In genomic region chr17:63321290-63321689, GRCm38 (mm10) we compare ENCODE assay signal across 12 mouse cellular contexts.
DNase-seq lines count a peak whose midpoint lies in the region; ATAC-seq and TF ChIP-seq lines count a peak whose summit lies in the region.
"Had no signal": no experiment of that assay in that cellular context is flagged by ENCODE, and none has a peak within 500 bp of the region (broad histone marks: within the 10 kb centered on the region; RNA-seq: fewer than 3 reads in every experiment).

No protein-coding gene starts in this region.

- H3K27ac ChIP-seq in liver, embryonic 11.5 days (ENCODE audit: low read depth, low read length) = no peak overlapping the region
- H3K27ac ChIP-seq in embryonic facial prominence, embryonic 10.5 days (replicated peaks) = peak overlapping the region; percentile 40; the same call in 1 of the 2 replicates
- H3K27ac ChIP-seq in liver, embryonic 12.5 days = peak overlapping the region; percentile 64
- H3K27ac ChIP-seq in midbrain, embryonic 14.5 days (replicated peaks; ENCODE audit: low read depth, low read length) = 0 out of 2 replicates have a peak overlapping the region, but pooled peaks have one; percentile 32
- no peak overlapping the region for H3K27ac ChIP-seq in kidney, adult 2 months (ENCODE audit: insufficient read depth, low read depth, low read length)
- H3K27ac ChIP-seq in heart, embryonic 10.5 days = no peak overlapping the region
- H3K27ac ChIP-seq: limb, embryonic 10.5 days had no signal

- peaks cover 7% of the 10 kb centered on the region for H3K4me1 ChIP-seq in liver, embryonic 11.5 days (replicated peaks; ENCODE audit: control insufficient read depth, insufficient read depth, low read length)
- peaks cover 13% of the 10 kb centered on the region for H3K4me1 ChIP-seq in embryonic facial prominence, embryonic 10.5 days
- peaks cover 66% of the 10 kb centered on the region for H3K4me1 ChIP-seq in liver, embryonic 12.5 days
- peaks cover 13% of the 10 kb centered on the region for H3K4me1 ChIP-seq in midbrain, embryonic 14.5 days (ENCODE audit: control insufficient read depth, insufficient read depth, low read length)
- H3K4me1 ChIP-seq in kidney, adult 2 months (ENCODE audit: control insufficient read depth, insufficient read depth, low read length) = no peaks in the 10 kb centered on the region; the same call in 1 of the 2 replicates
- peaks cover 21% of the 10 kb centered on the region for H3K4me1 ChIP-seq in heart, embryonic 10.5 days

- no peak for TF ChIP-seq POLR2A in kidney, adult 2 months (IDR thresholded peaks at IDR 0.05; ENCODE audit: low read depth, low read length)

- ATAC-seq in liver, embryonic 11.5 days (replicated peaks; ENCODE audit: low FRiP score) = no peak
- peak; percentile 49 for ATAC-seq in liver, embryonic 12.5 days
- ATAC-seq in midbrain, embryonic 14.5 days (ENCODE audit: low FRiP score, low TSS enrichment) = no peak

- H3K27me3 ChIP-seq in liver, embryonic 11.5 days (replicated peaks; ENCODE audit: control insufficient read depth, insufficient read depth, low read length) = no peaks in the 10 kb centered on the region
- H3K27me3 ChIP-seq in embryonic facial prominence, embryonic 10.5 days (replicated peaks; ENCODE audit: low read depth, poor library complexity, severe bottlenecking) = no peaks in the 10 kb centered on the region
- no peaks in the 10 kb centered on the region for H3K27me3 ChIP-seq in liver, embryonic 12.5 days (replicated peaks)
- no peaks in the 10 kb centered on the region for H3K27me3 ChIP-seq in midbrain, embryonic 14.5 days (ENCODE audit: control insufficient read depth, insufficient read depth, low read length)
- H3K27me3 ChIP-seq in kidney, adult 2 months (replicated peaks; ENCODE audit: control insufficient read depth, insufficient read depth, low read length) = no peaks in the 10 kb centered on the region
- no peaks in the 10 kb centered on the region for H3K27me3 ChIP-seq in heart, embryonic 10.5 days (ENCODE audit: insufficient read depth, poor library complexity, severe bottlenecking)
- H3K27me3 ChIP-seq: CH12.LX had no signal

- H3K4me3 ChIP-seq in liver, embryonic 11.5 days (ENCODE audit: low read depth, low read length) = no peak overlapping the region
- no peak overlapping the region for H3K4me3 ChIP-seq in embryonic facial prominence, embryonic 10.5 days
- H3K4me3 ChIP-seq in liver, embryonic 12.5 days = no peak overlapping the region
- no peak overlapping the region for H3K4me3 ChIP-seq in midbrain, embryonic 14.5 days (replicated peaks; ENCODE audit: low read depth, low read length)
- H3K4me3 ChIP-seq in kidney, adult 2 months (ENCODE audit: insufficient read depth, low read depth, low read length) = no peak overlapping the region
- H3K4me3 ChIP-seq in heart, embryonic 10.5 days = no peak overlapping the region
- H3K4me3 ChIP-seq: limb, embryonic 10.5 days had no signal

- peak; percentile 55 for DNase-seq in liver
- no peak for DNase-seq in liver, embryonic 11.5 days (ENCODE audit: low spot score)
- peak; percentile 19 for DNase-seq in embryonic facial prominence, embryonic 10.5 days (ENCODE audit: low spot score)
- no peak for DNase-seq in midbrain, embryonic 14.5 days
- no peak for DNase-seq in kidney, adult 2 months
- no peak for DNase-seq in heart, embryonic 10.5 days (ENCODE audit: low spot score)
- DNase-seq: adrenal gland, postnatal 14 days; kidney, postnatal 10 days; right cerebral cortex, postnatal 25 days had no signal

- 38% methylated on average over 5 of the region's 5 CpGs for WGBS in liver, embryonic 11.5 days
- 25% methylated on average over 5 of the region's 5 CpGs for WGBS in embryonic facial prominence, embryonic 10.5 days
- WGBS in liver, embryonic 12.5 days (ENCODE audit: insufficient replicate concordance) = 41% methylated on average over 5 of the region's 5 CpGs
- 19% methylated on average over 5 of the region's 5 CpGs for WGBS in midbrain, embryonic 14.5 days
- WGBS in kidney, adult 2 months = 35% methylated on average over 5 of the region's 5 CpGs
- 33% methylated on average over 5 of the region's 5 CpGs for WGBS in heart, embryonic 10.5 days

- H3K9me3 ChIP-seq in liver, embryonic 11.5 days (ENCODE audit: control insufficient read depth, low read length) = no peaks in the 10 kb centered on the region
- H3K9me3 ChIP-seq in embryonic facial prominence, embryonic 10.5 days = no peaks in the 10 kb centered on the region
- no peaks in the 10 kb centered on the region for H3K9me3 ChIP-seq in liver, embryonic 12.5 days (replicated peaks)
- no peaks in the 10 kb centered on the region for H3K9me3 ChIP-seq in midbrain, embryonic 14.5 days (ENCODE audit: control insufficient read depth, low read length)
- H3K9me3 ChIP-seq in heart, embryonic 10.5 days = no peaks in the 10 kb centered on the region
- H3K9me3 ChIP-seq: limb, embryonic 10.5 days had no signal

- H3K9ac ChIP-seq in liver, embryonic 11.5 days (ENCODE audit: low read depth, low read length) = no peak overlapping the region
- H3K9ac ChIP-seq in liver, embryonic 12.5 days = 0 out of 2 replicates have a peak overlapping the region, but pooled peaks have one; percentile 5
- H3K9ac ChIP-seq in midbrain, embryonic 14.5 days (replicated peaks; ENCODE audit: low read length) = no peak overlapping the region

- H3K4me2 ChIP-seq in liver, embryonic 11.5 days = no peak overlapping the region
- no peak overlapping the region for H3K4me2 ChIP-seq in liver, embryonic 12.5 days
- no peak overlapping the region for H3K4me2 ChIP-seq in midbrain, embryonic 14.5 days (ENCODE audit: low read length)

- no peaks in the 10 kb centered on the region for H3K36me3 ChIP-seq in liver, embryonic 11.5 days (ENCODE audit: control insufficient read depth, insufficient read depth, low read length)
- no peaks in the 10 kb centered on the region for H3K36me3 ChIP-seq in embryonic facial prominence, embryonic 10.5 days (replicated peaks)
- H3K36me3 ChIP-seq in liver, embryonic 12.5 days = no peaks in the 10 kb centered on the region
- H3K36me3 ChIP-seq in midbrain, embryonic 14.5 days (ENCODE audit: control insufficient read depth, insufficient read depth, low read length) = no peaks in the 10 kb centered on the region
- no peaks in the 10 kb centered on the region for H3K36me3 ChIP-seq in kidney, adult 2 months (ENCODE audit: control insufficient read depth, insufficient read depth, low read length)
- H3K36me3 ChIP-seq in heart, embryonic 10.5 days = no peaks in the 10 kb centered on the region
- H3K36me3 ChIP-seq: limb, embryonic 10.5 days had no signal

- no peak for TF ChIP-seq CTCF in kidney, adult 2 months (conservative IDR thresholded peaks at IDR 0.05; ENCODE audit: insufficient read depth, insufficient read length, low read depth, low read length)

Comparison
In these comparisons a context has a peak if more than half of its experiments do, and no peak if none do; other contexts are left out.
1. DNase-seq: peak in liver (single experiment) and embryonic facial prominence, embryonic 10.5 days (single experiment); none in liver, embryonic 11.5 days (single experiment), midbrain, embryonic 14.5 days (single experiment), kidney, adult 2 months (single experiment) and heart, embryonic 10.5 days (single experiment).
2. H3K27ac ChIP-seq: peak in embryonic facial prominence, embryonic 10.5 days (single experiment), liver, embryonic 12.5 days (single experiment) and midbrain, embryonic 14.5 days (single experiment); none in liver, embryonic 11.5 days (single experiment), kidney, adult 2 months (single experiment) and heart, embryonic 10.5 days (single experiment).